Mouse (Mus musculus): Measurements from ENCODE around the gene Sigirr. TPM values are rescaled to one million over a fixed set of nuclear protein-coding genes. Genes with fewer than 3 reads are reported as not detected.

Gene Sigirr
- total RNA-seq, 2 experiments from 2014 or later, result 2.1 to 2.5 TPM

DNA sequence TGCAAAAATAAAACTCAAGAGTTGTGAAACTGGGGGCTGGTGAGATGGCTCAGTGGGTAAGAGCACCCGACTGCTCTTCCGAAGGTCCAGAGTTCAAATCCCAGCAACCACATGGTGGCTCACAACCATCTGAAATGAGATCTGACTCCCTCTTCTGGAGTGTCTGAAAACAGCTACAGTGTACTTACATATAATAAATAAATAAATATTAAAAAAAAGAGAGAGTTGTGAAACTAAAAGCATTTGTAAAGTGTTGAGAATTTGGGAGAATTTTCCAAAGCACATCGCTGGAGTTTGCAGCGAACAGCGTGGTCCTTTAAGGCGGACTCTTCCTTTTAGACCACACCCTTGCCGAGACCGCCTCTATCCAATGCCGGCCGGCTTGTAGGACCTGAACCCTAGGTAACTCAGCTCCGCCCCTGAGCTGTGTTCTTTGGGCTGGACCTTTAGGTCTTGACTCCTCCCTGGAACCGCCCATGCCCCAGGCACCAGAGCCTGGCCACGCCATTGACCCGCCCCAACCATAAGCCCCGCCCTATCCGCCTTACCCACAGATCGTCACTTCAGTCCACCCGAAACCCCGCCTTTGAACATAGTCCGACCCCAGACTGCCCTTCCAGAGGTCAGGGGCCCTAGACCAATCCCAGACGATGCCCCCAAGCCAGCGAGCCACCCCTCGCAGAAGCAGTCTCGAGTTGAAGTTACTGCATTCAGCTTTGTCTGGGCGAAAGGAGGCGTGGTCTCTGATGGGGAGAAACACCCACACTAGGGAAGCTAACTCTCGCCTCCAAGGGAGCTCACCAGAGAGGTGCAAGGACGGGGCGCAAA, 22.5 kb upstream of the Sigirr start:
- TF ChIP-seq CTCF (conservative IDR thresholded peaks at IDR 0.05), result peak; percentile 51
- H3K4me3 ChIP-seq, result peak overlapping the region; percentile 72
- peak; percentile 83 to 91 for DNase-seq (ENCODE audit: low spot score in 2 of 2)
- peak overlapping the region; percentile 82 for H3K27ac ChIP-seq

DNA sequence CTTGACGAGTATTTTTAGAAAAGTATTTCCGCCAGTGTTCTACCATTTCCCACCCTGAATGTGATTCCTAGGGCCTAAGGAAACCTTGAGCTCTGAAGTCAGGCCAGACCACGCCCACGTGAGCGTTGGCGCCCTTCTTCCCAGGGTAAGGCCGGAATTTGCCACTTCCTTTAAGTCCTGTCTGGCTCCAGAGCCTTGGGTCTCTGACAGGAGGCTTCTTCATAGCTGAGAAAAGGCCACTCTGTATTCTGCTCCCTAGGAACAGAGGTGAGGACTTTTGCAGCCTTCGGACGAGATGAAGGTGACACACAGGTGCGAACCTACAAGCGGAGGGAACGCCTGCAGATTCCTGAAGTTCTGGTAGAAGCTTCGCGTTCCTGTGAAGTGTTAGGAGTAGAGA, 21.9 kb upstream of the Sigirr start, which contains the start of gene Ptdss2:
Ptdss2 (plus strand) TSS at position 138 of the 400 bp plus-strand sequence.
- DNase-seq (ENCODE audit: low spot score in 2 of 2), result no peak
- H3K27ac ChIP-seq, result peak within 1 kb of the TSS; percentile 82
- TF ChIP-seq CTCF (conservative IDR thresholded peaks at IDR 0.05), result no peak
- H3K4me3 ChIP-seq, result peak within 1 kb of the TSS; percentile 72

DNA sequence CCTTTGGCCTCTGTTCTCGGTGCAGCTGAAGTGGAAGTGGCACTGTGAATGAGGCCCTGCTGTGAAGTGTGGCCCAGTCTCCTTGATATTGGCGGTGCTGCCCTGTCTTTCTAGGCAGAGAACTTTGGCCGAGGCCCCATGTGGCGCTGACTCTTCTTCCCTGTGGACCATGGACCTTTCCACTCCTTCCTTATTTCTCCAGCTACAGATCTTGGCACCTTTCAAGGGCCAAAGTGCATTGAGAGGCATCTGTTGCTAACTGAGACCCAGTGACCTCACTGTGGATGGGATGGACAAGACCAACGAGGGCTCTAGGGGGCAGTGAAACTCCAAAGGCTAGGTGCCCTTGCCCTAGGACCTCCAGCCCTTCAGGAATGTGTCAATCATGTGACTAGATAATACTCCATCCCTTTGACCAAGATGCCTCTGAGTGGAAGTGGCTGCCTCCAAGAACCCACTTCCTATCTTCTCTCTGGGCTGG, 20.7 kb upstream of the Sigirr start:
- peak; percentile 31; the same call in 1 of the 2 replicates for TF ChIP-seq CTCF (conservative IDR thresholded peaks at IDR 0.05)
- no peak overlapping the region; the same call in 1 of the 2 replicates for H3K27ac ChIP-seq
- no peak for DNase-seq (ENCODE audit: low spot score in 2 of 2)
- H3K4me3 ChIP-seq, result no peak overlapping the region

DNA sequence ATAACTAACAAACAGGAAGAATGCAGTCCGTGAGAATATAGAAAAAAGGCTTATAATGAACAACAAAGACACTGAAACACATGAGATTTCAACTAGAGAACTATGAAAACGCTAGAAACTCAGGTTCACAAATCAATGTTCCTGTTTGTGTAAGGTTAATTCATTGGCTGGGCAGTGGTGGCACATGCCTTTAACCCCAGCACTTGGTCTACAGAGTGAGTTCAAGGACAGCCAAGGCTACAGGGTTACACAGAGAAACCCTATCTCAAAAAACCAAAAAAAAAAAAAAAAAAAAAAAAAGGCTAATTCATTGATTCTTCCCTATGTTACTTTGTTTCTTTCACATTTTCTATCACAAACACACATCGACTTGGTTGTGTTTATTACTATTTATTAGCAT, 20.2 kb upstream of the Sigirr start:
- DNase-seq (ENCODE audit: low spot score in 2 of 2), result no peak
- Histone ChIP-seq H3K4me3 (no peak overlapping the region), H3K27ac (no peak overlapping the region)
- TF ChIP-seq CTCF (conservative IDR thresholded peaks at IDR 0.05), result no peak

DNA sequence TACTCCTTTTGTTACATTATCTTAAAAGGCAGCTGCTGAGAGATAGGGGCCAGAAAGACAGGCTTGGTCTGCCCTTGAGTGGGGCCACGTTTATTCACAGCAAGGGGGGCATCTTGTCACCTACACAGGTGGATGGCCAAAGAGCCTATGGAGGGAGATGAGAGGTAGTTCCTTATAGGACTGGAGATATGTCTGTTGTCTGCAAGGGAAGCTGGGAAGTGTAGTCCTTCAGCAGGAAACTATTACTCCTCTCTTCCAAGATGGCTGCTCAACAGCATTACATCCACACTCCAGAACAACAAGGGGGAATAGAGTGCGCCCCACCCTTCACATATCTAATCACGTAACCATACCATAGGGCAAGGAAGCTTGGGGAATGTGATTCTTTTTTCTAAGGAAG, 19.1 kb upstream of the Sigirr start:
- no peak for DNase-seq (ENCODE audit: low spot score in 2 of 2)
- TF ChIP-seq CTCF (conservative IDR thresholded peaks at IDR 0.05), result no peak
- Histone ChIP-seq H3K27ac (no peak overlapping the region), H3K4me3 (no peak overlapping the region)

DNA sequence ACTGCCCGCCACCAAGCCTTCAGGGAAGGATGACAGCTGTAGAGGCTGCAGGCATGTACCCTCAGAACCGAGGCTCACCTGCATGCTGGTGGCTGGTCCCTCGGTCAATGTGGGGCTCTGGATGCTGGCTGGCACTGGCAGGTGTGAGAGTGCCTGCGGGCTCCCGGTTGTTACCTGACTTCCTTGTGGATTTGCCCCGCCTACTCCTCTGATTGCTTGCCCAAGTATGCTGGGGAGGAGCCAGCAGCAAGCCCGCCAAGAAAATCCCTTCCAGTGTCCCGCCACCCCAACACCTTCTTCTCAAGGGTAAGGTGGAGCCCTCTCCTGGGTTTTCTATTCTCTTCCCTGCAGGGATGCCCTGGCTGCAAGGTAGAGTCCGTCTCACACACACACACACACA, 17.3 kb upstream of the Sigirr start, which contains the start of gene Ano9:
Ano9 (minus strand) TSS at position 171 of the 400 bp plus-strand sequence.
- TF ChIP-seq CTCF (conservative IDR thresholded peaks at IDR 0.05), result no peak
- Histone ChIP-seq H3K27ac (no peak within 1 kb of the TSS), H3K4me3 (no peak within 1 kb of the TSS)
- DNase-seq (ENCODE audit: low spot score in 2 of 2), result no peak

DNA sequence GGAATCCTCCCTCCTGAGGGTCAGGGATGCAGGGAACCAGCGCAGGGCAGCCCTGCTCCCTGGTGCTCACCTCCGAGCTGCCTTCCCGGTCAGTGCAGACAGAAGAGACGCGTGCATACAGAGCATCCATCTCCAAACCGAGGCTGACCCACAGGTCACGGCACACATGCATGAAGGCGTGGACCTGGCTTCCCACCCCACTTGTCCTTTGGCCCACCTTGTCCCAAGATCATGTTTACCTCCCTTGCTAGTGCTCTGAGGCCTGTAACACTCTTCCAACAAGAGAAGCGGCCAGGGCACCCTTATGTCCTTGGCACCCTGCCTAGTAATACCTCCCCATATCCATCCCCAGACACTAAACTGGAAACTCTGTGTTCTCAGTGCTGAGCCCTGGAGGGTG, 15.5 kb upstream of the Sigirr start:
- H3K4me3 ChIP-seq, result no peak overlapping the region
- DNase-seq (ENCODE audit: low spot score in 2 of 2), result no peak
- TF ChIP-seq CTCF (conservative IDR thresholded peaks at IDR 0.05), result no peak
- no peak overlapping the region for H3K27ac ChIP-seq

DNA sequence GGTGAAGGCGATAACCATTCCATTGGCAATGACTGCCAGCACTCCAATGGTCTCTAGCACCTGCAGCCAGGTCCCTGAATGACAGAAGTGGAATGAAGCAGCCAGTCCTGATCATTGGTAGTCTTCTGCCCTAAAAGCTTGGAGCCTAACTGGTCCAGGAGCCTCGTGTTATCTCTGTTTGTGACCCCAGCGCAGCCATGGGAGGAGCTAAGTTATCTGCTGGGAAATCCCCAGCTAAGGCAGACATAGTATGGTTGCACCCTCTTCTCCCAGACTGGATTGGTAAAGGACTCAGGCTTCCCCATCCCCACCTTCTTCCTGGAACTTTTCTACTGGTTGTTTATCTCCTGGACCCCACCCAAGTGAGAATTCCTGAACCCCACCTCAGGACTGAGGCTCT, 2.8 kb upstream of the Sigirr start:
- no peak overlapping the region for H3K27ac ChIP-seq
- H3K4me3 ChIP-seq, result no peak overlapping the region
- DNase-seq (ENCODE audit: low spot score in 2 of 2), result no peak
- no peak for TF ChIP-seq CTCF (conservative IDR thresholded peaks at IDR 0.05)

DNA sequence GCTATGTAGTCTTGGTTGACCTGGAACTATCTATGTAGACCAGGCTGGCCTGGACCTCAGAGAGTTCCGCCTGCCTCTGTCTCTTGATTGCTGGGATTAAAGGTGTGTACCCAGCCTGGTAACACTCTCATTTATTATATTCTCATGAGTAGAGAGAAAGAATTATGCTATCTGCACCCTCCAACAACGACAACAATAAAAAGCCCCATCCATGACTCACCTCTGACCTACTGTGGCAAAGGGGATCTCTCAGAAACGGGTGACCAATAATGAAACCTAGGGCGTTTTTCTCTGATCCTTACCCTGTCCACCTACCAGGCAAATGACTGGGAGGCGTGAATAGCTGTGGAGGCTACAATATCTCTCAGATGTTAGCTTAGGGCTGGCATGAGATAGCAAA, 3.2 kb downstream of the Sigirr start:
- DNase-seq (ENCODE audit: low spot score in 2 of 2), result no peak
- Histone ChIP-seq H3K27ac (0 out of 2 replicates have a peak overlapping the region, but pooled peaks have one; percentile 4), H3K4me3 (no peak overlapping the region)
- no peak for TF ChIP-seq CTCF (conservative IDR thresholded peaks at IDR 0.05)

DNA sequence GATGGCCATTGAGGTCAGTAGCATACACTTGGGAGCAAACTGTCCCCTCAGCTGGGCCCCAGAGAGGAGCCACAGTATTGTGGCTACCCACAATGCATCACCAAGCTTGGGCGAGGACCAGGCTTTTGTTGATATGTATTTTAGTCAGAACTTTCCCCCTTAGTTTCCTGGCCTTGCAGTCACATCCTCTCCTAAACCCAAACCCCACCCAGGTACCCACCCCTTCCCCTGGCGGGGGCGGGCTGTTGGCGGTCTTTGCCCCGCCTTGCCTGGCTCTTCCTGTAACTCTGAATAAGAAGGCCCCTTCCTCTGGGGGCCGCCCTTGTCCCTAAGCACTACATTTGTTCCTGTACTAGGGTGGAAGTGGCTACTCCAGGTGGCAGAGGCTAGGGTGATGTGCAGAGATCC, 3.7 kb downstream of the Sigirr start:
- Histone ChIP-seq H3K4me3 (no peak overlapping the region), H3K27ac (0 out of 2 replicates have a peak overlapping the region, but pooled peaks have one; percentile 4)
- DNase-seq (ENCODE audit: low spot score in 2 of 2), result no peak
- peak; percentile 31 for TF ChIP-seq CTCF (conservative IDR thresholded peaks at IDR 0.05)

DNA sequence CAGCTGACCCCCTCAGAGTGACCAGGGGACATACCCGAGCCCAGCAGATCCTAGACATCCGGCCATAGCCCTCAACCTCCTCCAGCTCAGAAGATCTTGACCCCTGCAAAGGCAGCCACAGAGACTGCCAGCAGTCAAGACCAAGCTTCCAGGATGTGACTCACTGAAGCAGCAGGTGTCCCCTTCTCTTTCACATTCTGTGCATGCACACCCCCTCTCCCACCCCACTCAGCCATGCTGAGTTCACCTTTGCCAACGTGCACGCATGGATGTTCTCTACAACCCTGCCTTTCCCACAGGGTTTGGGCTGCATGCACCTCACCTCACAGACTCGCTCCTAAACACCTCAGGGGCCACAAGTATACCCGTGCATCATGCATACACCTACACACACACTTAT, 4.4 kb downstream of the Sigirr start:
- H3K27ac ChIP-seq, result no peak overlapping the region; the same call in 1 of the 2 replicates
- TF ChIP-seq CTCF (conservative IDR thresholded peaks at IDR 0.05), result no peak
- DNase-seq (ENCODE audit: low spot score in 2 of 2), result no peak
- H3K4me3 ChIP-seq, result no peak overlapping the region

DNA sequence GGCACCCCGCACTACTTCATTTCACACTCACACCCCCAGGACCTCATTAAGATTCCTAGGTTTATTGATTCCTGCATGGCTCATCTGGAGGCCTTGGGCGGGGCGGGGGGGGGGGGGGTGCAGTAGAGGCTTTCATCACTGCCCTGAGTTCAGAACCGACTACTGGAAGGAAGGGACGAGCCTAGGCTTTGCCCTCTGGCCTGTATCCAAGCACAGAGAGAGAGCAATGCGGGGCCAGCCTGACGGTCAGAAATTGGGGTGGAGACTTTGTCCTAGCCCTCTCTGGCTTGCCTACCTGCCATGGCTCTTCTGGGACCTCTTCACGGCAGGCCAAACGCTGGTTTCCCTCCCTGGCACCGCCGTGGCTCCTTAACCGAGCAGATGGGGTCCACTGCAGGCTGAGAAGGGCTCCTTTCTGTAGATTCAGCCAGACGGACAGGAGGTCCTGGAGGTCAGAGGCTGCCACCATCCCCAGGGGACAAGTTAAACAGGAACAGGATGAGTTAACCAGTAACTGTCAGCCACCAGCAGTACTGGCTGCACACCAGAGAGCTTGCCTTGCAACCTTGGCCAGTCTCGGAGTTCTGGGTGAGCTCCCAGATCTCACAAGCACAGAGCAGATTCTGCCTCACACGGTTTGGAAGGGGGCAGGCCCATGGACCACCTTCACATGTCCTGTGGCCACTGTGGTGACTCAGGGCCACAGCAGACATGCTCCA, 5.7 kb downstream of the Sigirr start:
- Histone ChIP-seq H3K27ac (no peak overlapping the region), H3K4me3 (no peak overlapping the region)
- no peak for TF ChIP-seq CTCF (conservative IDR thresholded peaks at IDR 0.05)
- DNase-seq (ENCODE audit: low spot score in 2 of 2), result no peak

DNA sequence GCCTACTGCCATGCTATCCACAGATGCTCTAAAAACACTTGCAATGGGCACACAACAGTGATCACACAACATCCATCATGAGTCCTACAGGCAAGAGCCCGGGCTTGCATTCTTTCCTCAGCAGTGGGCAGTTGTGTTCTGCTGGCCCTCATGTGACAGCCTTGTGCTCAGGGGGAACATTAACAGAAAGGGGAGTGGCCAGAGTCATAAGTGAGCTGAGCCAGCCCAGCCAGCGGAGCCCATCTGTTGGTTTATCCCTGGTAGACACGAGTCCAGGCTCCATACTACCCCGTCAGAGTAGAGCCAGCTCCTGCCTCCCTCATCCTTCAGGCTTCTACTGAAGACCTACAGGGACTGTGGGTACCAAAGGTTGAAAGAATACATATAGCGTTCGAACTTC, 6.4 kb downstream of the Sigirr start:
- no peak overlapping the region for H3K4me3 ChIP-seq
- no peak overlapping the region for H3K27ac ChIP-seq
- TF ChIP-seq CTCF (conservative IDR thresholded peaks at IDR 0.05), result no peak
- no peak for DNase-seq (ENCODE audit: low spot score in 2 of 2)
